Mouse (Mus musculus) lung, postnatal 4 days (tissue): ENCODE data around the gene Klf13.

Source experiments
- DNase-seq, 2 experiments: peaks; one replicate each; pipeline ENCODE4 v3.0.0; 2021

Klf13 gene

DNA sequence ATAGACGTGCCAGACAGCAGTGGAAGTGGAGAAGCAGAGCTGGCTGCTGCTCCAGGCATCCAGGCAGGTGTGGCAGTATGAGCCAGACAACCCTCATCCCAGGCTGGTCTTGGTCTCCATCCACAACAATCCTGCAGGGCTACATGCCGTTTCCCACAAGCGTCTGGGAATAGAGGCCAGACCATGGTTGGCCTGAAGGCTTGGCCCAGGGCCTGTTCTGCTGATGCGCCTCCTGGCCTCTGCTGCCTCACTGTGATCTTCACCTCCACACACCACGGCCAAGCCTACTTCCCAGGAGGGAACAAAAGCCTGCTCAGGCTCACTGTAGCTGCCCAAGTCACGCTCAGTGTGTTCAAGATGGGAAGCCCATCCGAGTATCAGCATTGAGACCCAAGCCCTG is 56.0 kb downstream of the Klf13 start:
- no peak for DNase-seq

DNA sequence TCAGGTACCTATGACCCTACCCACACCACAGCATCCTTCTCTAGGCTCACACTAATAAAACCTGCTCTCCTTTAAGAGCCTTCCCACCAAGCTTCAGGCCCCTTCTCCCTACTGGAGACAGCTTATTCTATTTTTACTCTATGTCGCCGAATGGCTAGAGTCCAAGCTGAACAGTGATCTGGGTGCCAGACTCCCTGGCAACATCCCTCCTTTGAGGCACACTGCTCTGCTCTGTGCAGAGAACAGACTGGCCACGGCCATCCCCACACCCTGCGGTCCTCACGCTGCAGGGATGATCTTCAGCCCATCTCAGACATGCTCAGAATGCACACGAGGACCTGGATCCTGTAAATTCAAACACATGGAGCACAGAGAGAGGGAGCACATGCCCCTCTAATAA is 59.1 kb downstream of the Klf13 start:
- DNase-seq: no peak

DNA sequence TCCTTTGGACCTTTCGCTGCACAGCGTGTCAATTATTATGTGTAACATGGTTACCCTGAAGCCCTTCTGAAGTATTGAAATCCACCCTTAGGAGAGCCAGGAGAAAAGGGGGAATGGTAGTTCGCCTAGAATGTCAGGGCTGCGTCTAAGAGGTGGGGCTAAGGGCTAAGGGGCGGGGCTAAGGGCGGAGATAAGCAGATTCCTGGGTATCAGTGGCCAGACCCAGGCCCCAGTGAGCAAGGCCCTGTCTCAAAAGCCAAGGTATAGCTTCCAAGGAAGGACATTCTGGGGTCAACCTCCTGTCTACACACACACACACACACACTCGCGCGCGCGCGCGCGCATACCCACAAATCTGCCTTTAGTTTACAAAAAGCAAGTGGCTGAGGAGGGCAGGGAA is 61.1 kb downstream of the Klf13 start:
- no peak for DNase-seq

DNA sequence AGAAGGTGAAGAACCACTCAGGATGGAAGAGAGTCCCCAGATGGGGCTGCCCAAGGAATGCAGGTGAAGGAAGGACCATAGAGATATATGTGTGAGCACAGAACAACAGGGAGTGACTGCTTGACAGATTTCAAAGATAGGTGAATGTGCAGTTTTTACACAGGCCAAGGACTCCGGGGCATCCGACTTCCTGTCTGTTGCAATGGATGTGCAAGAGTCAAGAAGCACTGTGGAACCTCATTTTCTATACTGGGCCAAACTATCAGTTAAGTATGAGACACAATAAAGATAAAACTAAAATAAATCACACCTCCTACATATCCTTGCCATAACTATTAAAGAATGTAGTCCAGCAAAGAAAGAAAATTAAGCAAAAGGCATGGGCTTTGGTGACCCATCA is 62.1 kb downstream of the Klf13 start:
- no peak for DNase-seq

DNA sequence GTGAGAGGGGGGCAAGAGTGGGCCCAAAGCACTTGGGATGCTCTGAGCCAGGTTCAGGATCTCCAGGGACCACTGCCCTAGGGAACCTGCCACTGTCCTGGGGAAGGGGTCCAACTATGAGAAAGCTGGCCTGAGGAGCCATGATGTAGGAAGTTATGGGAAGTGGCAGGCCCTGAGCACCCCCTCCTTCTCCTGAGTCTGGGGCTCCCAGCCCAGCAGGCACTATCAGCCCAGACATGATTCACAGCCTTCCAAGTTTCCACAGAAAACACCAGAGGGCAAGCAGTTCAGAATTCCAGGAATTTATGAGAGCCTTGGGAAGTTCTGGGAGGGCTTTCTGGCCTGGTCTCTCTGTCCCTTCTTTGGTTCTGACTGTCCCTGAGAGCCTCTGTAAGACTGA is 63.0 kb downstream of the Klf13 start:
- no peak for DNase-seq

DNA sequence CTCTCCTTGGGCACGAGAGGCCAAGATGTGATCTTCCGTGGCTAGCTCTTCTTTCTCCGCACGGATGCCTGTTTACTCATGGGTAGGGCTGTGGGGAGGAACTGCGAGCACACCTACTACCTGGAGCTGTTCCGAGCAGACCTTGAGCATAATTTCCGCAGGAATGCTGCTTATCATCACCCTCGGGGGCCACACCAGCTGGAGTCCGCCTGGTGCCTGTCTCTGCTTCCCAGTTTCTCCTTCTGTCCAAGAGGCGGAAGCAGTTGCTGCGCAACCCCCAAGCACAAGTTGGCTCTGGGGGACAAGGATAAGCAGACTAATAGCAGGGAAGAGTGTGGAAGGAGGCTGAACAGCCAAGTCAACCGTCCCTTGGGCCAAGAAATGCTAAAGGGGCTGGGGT is 64.8 kb downstream of the Klf13 start:
- peak in 1 of 2 experiments; percentile 45 for DNase-seq

DNA sequence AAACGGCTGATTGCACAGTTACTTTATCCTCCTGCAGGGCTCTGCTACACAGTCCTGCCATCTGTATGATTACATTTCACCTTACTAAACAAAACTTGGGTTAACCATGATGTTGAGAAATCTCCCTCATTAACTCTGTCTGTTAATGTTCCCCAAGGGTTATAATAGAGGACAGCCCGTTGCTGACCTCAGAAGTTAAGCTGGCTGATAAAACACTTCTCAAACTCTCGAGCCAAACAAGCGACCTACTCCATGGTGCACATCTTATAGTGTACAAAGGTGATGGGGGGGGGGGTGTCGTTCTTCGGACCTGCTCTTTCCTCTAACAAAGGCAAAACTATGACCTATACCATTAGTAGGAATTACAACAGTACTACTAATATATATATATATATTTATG is 67.0 kb downstream of the Klf13 start:
- no peak for DNase-seq

DNA sequence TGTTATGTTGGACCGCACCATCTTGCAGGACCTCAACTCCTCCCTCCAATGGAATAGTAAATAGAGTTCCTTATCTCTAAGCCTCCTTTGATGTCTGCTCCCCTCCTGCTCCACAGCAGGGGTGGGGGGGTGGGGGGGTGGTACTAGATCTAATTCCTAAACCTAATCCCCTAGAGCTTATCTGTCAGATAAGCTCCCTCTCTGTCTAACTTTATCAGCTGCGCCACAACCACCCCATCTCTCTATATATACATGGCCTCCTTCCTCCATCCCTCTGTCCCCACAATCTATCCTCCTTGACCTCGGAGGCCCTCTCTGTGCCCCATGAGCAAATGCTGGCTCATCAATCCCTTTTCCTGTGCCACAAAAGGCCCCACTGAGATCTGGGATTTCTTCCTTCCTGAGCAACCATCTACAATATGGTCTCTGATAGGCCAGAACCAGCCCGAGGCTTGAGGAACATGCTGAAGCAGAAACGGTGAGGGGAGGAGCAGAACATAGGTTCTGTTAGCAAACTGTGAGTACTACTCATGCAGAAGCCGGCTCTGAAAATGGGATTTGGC is 70.3 kb downstream of the Klf13 start:
- no peak for DNase-seq

DNA sequence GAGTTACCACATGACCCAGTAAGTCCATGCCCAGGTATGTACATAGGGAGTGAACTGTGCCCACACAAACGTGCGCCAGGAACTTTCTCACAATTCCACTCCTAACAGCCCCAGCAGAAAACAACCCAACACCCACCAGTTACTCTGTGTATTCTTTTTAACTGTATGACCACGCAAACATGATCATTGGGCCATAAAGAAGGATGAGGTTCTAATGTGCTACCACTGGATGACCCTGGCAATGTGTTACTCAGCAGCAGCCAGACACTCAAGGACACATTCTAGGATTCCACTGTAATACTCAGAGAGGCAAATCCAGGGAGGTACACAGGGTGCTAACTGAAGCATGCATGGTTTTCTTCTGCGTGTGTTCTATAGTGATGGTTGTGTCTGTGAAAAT is 72.8 kb downstream of the Klf13 start:
- no peak for DNase-seq

DNA sequence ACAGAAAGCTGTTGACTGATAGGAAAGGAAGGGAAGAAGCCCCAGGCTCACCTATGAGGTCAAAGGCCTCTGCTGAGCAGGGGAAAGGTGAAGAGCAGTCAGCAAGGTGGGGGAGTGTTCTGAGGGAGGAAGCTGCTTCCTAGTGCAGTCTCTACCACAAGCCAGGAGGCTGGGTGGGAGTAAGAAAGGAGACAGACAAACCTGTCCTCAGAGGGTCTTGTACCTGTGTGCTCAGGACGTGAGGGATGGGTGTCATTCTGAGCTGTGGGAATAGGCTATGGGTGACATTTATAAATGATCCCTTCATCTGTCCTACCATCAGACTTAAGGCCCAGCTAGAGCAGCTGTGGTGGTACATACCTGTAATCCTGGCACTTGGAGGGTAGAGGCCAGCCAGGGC is 75.7 kb downstream of the Klf13 start:
- no peak for DNase-seq

DNA sequence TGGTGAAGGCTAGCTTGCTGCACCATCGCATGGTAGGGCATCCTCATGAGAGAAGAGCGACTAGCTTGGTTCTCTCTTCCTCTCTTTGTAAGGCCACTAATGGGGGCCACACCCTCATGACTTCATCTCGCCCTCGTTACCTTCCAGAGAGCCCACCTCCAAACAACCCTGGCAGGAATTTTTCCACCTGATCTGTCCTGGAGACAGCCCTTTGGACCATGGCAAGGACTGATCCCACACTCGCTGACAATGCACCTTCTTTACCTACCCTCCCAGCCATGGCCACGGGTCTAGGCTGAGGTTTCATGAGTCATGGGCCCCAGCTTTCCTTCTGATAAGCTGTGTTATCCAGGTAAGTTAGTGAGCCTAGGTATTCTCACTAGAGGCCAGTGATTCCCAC is 77.6 kb downstream of the Klf13 start:
- DNase-seq: no peak

DNA sequence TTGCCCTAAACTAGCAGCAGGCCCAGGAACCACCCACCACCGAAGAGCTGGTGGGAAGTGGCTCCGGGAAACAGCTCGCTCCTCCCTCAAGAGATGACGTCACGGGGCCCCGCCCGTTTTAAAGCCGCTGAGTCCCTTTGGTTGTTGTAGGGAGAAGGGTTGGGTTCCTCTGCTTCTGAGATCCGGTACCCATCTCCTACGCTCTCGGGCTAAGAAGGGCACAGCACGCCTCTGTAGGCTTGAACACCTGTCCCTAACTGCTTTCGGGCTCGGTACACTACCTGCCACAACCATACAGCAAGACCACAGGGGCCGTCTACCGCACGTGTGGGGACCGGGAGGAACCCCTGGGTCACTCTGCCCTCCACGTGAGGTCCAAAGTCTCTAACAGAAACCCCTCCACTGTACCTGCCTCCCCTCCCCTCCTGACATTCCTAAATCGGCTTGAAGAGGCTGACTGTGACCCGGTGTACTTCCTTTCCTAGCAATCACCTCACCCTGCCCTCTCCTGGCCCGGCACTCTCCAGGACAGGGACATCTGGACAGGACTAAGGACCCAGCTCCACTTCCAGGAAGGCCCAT is 80.1 kb downstream of the Klf13 start:
- DNase-seq: peak; percentile 90 to 93

DNA sequence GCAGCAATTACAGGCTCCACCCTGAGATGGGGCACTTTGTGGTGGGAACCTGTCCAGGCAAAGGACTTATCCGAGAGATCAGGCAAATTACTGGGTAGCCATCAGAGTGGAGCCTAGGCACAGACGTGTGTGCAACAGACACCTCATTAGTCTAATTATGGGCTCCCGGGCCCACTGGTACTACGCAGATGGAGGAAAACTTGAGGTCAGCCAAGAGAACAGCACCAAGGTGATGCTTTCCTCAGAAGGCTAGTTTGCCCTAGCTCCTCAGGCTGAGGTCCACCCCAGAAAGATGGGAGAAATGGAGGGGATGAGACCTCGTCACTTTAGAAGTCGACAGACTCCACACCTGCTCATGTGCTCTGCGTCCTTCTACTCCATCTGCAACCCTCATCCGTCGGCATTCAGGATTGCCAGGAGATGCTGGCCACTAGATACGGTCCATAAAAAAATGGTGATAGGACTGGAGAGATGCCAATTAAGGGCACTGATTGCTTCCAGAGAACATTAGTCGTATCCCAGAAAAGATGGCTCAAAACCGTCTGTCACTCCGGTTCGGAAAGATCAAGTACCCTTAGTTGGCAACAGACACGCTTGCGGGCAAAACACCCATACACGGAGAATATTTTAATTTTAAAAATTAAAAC is 80.8 kb downstream of the Klf13 start:
- no peak for DNase-seq

DNA sequence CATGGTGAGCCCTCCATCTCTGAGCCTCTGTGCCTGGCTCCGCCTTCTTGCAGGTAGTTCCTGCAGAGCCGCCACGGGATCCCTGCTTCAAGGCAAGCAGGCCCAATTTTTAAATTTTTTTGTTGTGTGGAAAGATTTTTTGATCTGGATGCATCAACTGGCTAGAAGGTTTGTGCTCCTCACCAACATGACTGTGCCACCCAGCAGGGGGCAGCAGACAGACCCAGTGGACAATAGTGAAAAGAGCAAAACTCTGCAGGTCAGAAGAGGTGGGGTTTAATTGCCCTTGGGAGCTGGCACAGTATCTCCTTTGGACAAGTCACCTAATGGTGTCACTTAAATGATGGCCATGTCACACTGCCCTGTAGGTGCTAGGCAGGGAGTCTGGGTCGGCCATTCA is 83.4 kb downstream of the Klf13 start:
- DNase-seq: peak; percentile 80 to 87

DNA sequence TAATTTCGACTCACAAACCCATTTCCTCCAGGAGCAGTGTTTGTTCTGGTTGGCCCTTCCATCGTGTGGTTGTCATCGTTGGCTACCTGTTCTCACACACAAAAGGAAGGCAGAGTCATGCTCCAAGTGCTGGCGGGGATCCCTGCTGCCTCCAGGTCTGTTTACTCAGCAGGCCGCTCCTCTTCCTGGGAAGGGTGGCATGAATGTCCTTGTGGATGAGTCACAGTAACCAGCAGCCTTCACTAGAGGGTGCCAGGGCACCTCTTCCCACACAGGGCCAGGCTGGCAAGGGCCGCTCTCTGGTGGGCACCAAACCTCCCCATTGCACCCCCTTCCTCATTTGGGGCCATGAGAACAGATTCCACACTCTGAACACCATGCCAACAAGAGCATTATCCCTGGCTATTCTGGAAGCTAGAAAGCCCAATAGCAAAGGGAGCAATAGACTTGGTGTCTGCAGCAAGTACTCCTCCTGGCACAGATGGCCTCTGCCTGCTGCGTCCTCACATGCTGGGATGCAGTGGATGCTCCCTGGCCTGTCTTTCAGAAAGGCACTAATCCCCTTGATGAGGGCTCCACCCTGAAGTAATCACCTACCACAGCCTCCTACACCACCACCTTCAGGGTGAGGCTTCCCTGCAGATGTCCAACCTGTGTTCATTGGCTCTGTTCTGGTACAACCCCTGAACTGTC is 86.7 kb downstream of the Klf13 start:
- DNase-seq: peak; percentile 69 to 81
